Mouse (Mus musculus) urinary bladder, postnatal 14 days (tissue): ENCODE results near the gene Serinc3.
"Not testable (repeated sequence)": the region's sequence is repeated elsewhere in the genome, so short reads cannot be mapped to it uniquely, and the experiment has no call there.

Source experiments
- DNase-seq: peaks from one replicate; pipeline ENCODE4 v3.0.0; 2021; ENCODE audit warnings: low spot score

Serinc3 gene

GRCm38 (mm10) chr2:163644575-163645385 lies at the start of gene Serinc3:
Serinc3 (minus strand) TSS chr2:163645131.
- peak; percentile 99 for DNase-seq

GRCm38 (mm10) chr2:163693716-163694314 lies 48.9 kb upstream of the Serinc3 start:
- DNase-seq, result no peak

GRCm38 (mm10) chr2:163692873-163693612 lies 48.1 kb upstream of the Serinc3 start:
- no peak for DNase-seq

GRCm38 (mm10) chr2:163691846-163692605 lies 47.1 kb upstream of the Serinc3 start:
- DNase-seq, result no peak

GRCm38 (mm10) chr2:163690409-163691304 lies 45.7 kb upstream of the Serinc3 start:
- no peak for DNase-seq

GRCm38 (mm10) chr2:163689771-163690170 lies 44.8 kb upstream of the Serinc3 start:
- no peak for DNase-seq

GRCm38 (mm10) chr2:163688377-163688776 lies 43.4 kb upstream of the Serinc3 start:
- not testable (repeated sequence) for DNase-seq

- DNase-seq, result no peak
Observed at GRCm38 (mm10) chr2:163686886-163687285, 42.0 kb upstream of the Serinc3 start.

- no peak for DNase-seq
Observed at GRCm38 (mm10) chr2:163686233-163686632, 41.3 kb upstream of the Serinc3 start.

- DNase-seq, result peak; percentile 49
Observed at GRCm38 (mm10) chr2:163685761-163686200, 40.9 kb upstream of the Serinc3 start.

GRCm38 (mm10) chr2:163685287-163685686 lies 40.4 kb upstream of the Serinc3 start:
- no peak for DNase-seq

- DNase-seq, result no peak
Observed at GRCm38 (mm10) chr2:163682344-163682743, 37.4 kb upstream of the Serinc3 start.

GRCm38 (mm10) chr2:163676745-163677144 lies 31.8 kb upstream of the Serinc3 start:
- DNase-seq, result no peak

- DNase-seq, result no peak
Observed at GRCm38 (mm10) chr2:163676321-163676720, 31.4 kb upstream of the Serinc3 start.

GRCm38 (mm10) chr2:163675662-163676061 lies 30.7 kb upstream of the Serinc3 start:
- DNase-seq, result no peak

- no peak for DNase-seq
Observed at GRCm38 (mm10) chr2:163675144-163675619, 30.3 kb upstream of the Serinc3 start.

GRCm38 (mm10) chr2:163674397-163674796 lies 29.5 kb upstream of the Serinc3 start:
- no peak for DNase-seq

GRCm38 (mm10) chr2:163670872-163671594 lies 26.1 kb upstream of the Serinc3 start:
- no peak for DNase-seq

- DNase-seq, result no peak
Observed at GRCm38 (mm10) chr2:163667045-163667444, 22.1 kb upstream of the Serinc3 start.

- no peak for DNase-seq
Observed at GRCm38 (mm10) chr2:163663930-163664329, 19.0 kb upstream of the Serinc3 start.
